Mouse (Mus musculus): Measurements from ENCODE around the gene Scamp2. TPM values are rescaled to one million over a fixed set of nuclear protein-coding genes. Genes with fewer than 3 reads are reported as not detected.
A peak's percentile ranks its signal among the peaks of the same experiment; 100 is the strongest.

The Scamp2 gene
- not detected in 2 replicates for polyA plus RNA-seq (2012; ENCODE audit: insufficient read depth, insufficient read length, low replicate concordance, missing spikeins)

DNA sequence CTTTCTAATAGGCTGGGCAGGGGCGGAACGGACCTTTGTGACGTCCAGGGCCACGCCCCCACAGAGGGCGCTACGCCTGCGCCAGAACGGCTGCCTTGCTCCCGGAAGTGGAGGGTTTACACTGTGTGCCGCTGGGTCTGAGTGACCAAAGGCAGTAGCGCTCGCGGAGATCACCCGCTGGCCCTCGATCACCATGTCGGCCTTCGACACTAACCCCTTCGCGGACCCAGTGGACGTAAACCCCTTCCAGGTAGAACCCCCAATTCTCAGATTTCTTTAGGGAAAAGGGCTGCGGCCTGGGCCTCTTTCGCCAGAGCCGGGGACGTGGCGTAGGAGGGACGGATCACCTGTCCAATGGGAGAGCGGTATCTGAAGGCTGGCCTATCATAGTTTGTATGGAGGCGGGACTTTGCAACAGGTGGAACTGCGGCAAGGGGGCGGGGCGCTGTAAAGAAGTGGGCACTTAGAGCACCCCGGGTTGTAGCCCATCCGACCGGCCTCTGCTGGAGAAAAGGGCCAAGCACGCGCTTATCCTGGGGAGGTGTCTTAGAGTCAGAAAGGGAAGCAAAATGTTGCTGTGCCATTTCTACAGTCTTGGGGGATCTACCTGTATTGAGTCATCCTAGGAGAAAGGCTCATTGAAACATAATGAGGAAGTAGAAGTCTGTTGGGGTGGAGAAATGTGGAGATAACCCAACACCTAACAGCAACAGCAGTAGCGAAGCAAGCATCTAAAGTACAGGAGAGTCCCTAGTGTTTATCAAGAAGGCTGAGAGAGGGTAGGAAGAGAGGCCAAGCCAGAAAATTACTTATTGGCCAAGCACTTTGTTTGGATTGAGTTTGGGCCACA, at the start of gene Scamp2:
Gene Scamp2 (plus strand): TSS at position 83 of the 850 bp plus-strand sequence.
- 1% methylated on average over 37 of the region's 37 CpGs for WGBS
- TF ChIP-seq CTCF (IDR thresholded peaks at IDR 0.05; ENCODE audit: insufficient read depth, low read depth, low read length): no peak
- TF ChIP-seq POLR2A (IDR thresholded peaks at IDR 0.05; ENCODE audit: insufficient read depth, low read depth, low read length): peak; percentile 57; the same call in 1 of the 2 replicates
- Histone ChIP-seq H3K27ac (ENCODE audit: insufficient read depth, low read depth, low read length) (peak within 1 kb of the TSS; percentile 72), H3K4me3 (ENCODE audit: insufficient read depth, low read depth, low read length) (peak within 1 kb of the TSS; percentile 65), H3K4me1 (ENCODE audit: control insufficient read depth, insufficient read depth, low read length) (peaks cover 16% of the 10 kb centered on the region)

DNA sequence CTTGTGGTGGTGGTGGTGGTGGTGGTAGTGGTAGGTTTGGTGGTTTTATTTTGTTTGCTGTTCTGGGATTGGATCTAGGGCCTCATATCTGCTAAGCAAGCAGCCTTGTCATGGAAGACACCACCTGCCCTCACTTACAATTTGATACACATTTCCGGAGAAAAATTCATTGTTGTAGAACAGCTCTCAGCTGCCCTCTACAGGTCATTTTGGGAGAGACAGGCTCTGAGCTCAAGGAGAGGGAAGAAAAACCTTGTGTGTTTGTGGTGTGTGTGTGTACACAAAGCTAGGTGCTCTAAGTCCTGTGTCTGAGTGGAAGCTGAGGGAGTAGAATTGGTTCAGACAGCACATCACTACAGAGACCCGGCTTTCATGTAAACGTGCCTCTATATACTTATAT, 43.6 kb upstream of the Scamp2 start:
- 11% methylated on average over 3 of the region's 3 CpGs for WGBS
- peak overlapping the region; percentile 13; the same call in 1 of the 2 replicates for H3K27ac ChIP-seq (ENCODE audit: insufficient read depth, low read depth, low read length)

DNA sequence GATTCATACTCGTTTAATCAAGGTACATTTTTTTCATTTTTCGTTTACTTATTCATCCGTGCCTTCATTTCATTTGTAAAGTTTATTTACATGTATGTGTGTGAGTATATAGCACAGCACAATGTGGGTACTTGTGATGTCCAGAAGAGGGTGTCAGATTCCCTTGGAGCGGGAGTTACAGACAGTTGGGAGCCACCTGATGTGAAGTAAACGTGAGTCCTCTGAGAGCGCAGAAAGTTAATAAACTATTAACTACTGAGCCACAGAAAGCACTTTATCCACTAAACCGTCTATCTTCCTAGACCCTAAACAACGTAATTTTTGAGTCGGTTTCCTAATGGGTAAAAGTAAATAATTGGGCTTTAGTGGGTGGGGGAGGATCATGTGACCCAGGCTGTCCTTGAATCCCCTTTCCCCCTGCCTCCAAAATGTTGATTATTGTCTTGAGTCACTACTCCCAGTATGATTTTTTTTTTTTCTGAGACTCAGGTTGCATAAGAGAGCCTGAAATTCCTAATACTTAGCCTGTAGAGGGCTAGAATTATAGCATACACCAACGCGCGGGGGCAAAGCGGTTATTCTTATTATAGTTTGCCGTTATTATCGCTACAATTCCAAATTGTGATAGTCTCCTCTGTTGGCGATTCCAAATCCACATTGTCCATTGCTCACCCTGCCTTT, 40.2 kb upstream of the Scamp2 start:
- WGBS: 20% methylated on average over 16 of the region's 16 CpGs
- H3K4me3 ChIP-seq (ENCODE audit: insufficient read depth, low read depth, low read length): peak overlapping the region; percentile 71
- H3K4me1 ChIP-seq (ENCODE audit: control insufficient read depth, insufficient read depth, low read length): peaks cover 5% of the 10 kb centered on the region
- peak overlapping the region; percentile 98 for H3K27ac ChIP-seq (ENCODE audit: insufficient read depth, low read depth, low read length)
- no peak for TF ChIP-seq CTCF (IDR thresholded peaks at IDR 0.05; ENCODE audit: insufficient read depth, low read depth, low read length)
- no peak for TF ChIP-seq POLR2A (IDR thresholded peaks at IDR 0.05; ENCODE audit: insufficient read depth, low read depth, low read length)

More for the DNA sequence above, 43.6 kb upstream of the Scamp2 start:
- H3K4me1 ChIP-seq (ENCODE audit: control insufficient read depth, insufficient read depth, low read length): peaks cover 2% of the 10 kb centered on the region; the same call in 1 of the 2 replicates
- no peak overlapping the region for H3K4me3 ChIP-seq (ENCODE audit: insufficient read depth, low read depth, low read length)
- TF ChIP-seq CTCF (IDR thresholded peaks at IDR 0.05; ENCODE audit: insufficient read depth, low read depth, low read length) (no peak), POLR2A (IDR thresholded peaks at IDR 0.05; ENCODE audit: insufficient read depth, low read depth, low read length) (no peak)

DNA sequence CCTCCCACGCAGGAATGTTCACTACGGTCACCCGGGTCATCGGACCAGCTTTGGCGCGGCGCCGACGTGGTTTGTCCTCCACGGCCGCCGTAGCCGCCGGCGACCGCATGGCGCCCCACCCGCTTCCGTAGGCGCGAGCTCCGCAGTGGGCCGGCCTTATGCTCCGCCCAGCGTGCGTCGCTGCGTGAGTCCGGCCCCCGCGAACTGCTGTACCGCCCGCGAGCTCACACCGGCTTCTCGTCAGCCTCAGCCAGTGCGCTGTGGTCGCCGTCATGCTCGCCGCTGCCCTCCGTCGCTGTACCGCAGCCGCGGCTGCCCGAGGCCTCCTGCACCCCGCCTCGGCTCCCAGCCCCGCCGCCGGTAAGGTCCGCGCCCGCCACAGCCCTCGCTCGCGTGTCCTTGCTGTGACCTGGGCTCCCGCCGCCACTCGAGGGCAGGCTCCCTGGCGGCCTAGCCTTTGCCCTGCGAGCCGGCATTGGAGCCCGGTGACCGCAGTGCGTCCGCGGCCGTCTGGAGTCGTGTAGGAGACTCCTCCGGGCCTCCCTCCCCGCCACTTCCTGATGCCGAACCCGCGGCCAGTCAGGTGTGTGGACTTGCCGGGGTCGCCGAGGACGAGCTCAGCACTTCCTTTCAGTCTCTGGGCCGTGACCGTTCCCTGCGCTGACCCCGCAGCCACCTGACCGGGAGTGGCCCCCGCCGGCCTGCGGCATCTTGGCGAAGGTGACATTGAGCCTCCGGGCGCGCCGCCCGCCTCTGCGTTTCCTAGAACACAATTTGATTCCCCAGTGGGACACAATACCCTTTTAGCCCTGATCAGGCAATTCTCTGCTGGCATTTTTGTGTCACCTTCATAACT, 39.5 kb upstream of the Scamp2 start, which contains the start of gene Cox5a:
Gene Cox5a (plus strand): TSS at position 219 of the 856 bp plus-strand sequence.
- under 1% methylated on average over 95 of the region's 95 CpGs for WGBS
- peak within 1 kb of the TSS; percentile 71 for H3K4me3 ChIP-seq (ENCODE audit: insufficient read depth, low read depth, low read length)
- H3K4me1 ChIP-seq (ENCODE audit: control insufficient read depth, insufficient read depth, low read length): peaks cover 5% of the 10 kb centered on the region
- peak; percentile 97 for TF ChIP-seq POLR2A (IDR thresholded peaks at IDR 0.05; ENCODE audit: insufficient read depth, low read depth, low read length)
- no peak for TF ChIP-seq CTCF (IDR thresholded peaks at IDR 0.05; ENCODE audit: insufficient read depth, low read depth, low read length)
- peak within 1 kb of the TSS; percentile 98 for H3K27ac ChIP-seq (ENCODE audit: insufficient read depth, low read depth, low read length)

DNA sequence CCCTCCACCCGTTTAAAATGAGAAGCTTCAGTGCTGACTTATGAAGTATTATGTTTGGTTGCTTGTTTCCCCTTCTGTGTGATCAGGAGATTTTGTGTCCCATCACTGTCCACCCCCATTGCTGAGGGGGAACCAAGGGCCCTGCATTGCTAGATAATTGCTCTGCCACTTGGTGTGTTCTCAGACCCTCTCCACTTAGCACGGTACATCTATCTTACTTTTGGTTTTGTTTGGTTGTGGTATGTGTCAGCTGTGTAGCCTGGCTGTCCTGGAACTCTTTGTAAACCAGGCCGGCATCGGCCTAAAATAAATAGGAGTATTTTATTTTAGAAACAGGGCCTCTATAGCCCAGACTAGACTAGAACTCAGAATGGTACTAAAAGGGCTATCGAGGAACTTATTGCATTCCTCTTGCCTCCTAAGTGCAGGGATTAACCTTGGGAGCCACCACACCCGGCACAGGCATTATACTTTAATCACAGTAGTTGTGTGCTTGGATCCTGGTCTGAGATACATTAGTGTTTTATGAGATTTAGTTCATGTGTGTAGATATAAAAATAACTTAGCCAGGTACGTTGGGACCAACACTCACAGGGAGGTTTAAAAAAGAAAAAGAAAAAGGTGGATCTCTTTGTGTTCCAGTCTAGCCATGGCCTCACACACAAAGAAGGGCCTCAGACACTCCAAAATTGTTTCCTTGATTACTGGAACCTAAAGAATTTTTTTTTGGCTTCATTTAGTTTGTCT, 38.5 kb upstream of the Scamp2 start:
- Histone ChIP-seq H3K4me3 (ENCODE audit: insufficient read depth, low read depth, low read length) (peak overlapping the region; percentile 71), H3K4me1 (ENCODE audit: control insufficient read depth, insufficient read depth, low read length) (peaks cover 3% of the 10 kb centered on the region), H3K27ac (ENCODE audit: insufficient read depth, low read depth, low read length) (peak overlapping the region; percentile 97; the same call in 1 of the 2 replicates)
- no peak for TF ChIP-seq CTCF (IDR thresholded peaks at IDR 0.05; ENCODE audit: insufficient read depth, low read depth, low read length)
- 9% methylated on average over 7 of the region's 7 CpGs for WGBS

DNA sequence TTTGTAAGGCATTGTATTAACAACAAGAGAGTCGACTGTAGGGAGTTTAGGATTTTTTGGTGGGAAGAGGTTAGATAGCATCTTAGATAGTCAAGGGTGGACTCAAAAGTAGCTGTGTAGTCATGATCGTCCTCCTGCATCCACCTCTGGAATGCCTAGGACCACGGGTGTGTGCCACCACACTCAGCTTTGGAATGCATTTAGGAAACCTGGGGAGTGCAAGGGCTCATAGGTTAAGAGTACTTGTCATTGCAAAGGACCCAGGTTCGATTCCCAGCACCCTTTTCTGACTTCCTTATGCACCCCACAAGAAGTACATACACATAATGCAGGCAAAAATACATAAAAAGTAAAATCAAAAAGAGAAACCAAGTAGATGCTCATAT, 37.9 kb upstream of the Scamp2 start:
- WGBS: 51% methylated on average over 4 of the region's 4 CpGs
- Histone ChIP-seq H3K4me1 (ENCODE audit: control insufficient read depth, insufficient read depth, low read length) (peaks cover 3% of the 10 kb centered on the region), H3K27ac (ENCODE audit: insufficient read depth, low read depth, low read length) (no peak overlapping the region), H3K4me3 (ENCODE audit: insufficient read depth, low read depth, low read length) (peak overlapping the region; percentile 23; the same call in 1 of the 2 replicates)
- TF ChIP-seq CTCF (IDR thresholded peaks at IDR 0.05; ENCODE audit: insufficient read depth, low read depth, low read length) (no peak), POLR2A (IDR thresholded peaks at IDR 0.05; ENCODE audit: insufficient read depth, low read depth, low read length) (no peak)

DNA sequence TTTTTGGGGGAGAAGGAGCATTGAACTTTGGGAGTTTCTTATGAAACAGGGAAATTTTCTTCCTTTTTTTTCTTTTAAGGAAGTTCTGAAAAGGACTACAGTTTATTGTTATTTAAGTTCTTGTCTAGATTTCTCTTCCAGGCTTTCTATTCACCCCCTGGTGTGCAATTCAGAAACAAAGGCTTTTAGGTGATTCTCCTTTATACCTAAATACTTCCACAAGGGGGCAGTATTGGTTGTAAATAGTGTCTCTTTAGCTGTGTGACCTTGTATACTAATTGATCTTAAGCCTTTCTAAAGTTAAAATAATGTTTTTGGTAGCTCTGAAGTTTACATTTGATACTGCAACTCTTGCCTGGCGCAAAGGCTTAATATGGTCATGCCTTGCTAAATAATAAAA, 37.0 kb upstream of the Scamp2 start:
- H3K27ac ChIP-seq (ENCODE audit: insufficient read depth, low read depth, low read length): no peak overlapping the region
- WGBS: 67% methylated on average over 1 of the region's 1 CpGs
- H3K4me3 ChIP-seq (ENCODE audit: insufficient read depth, low read depth, low read length): no peak overlapping the region
- peaks cover 5% of the 10 kb centered on the region for H3K4me1 ChIP-seq (ENCODE audit: control insufficient read depth, insufficient read depth, low read length)
- no peak for TF ChIP-seq POLR2A (IDR thresholded peaks at IDR 0.05; ENCODE audit: insufficient read depth, low read depth, low read length)
- no peak for TF ChIP-seq CTCF (IDR thresholded peaks at IDR 0.05; ENCODE audit: insufficient read depth, low read depth, low read length)

DNA sequence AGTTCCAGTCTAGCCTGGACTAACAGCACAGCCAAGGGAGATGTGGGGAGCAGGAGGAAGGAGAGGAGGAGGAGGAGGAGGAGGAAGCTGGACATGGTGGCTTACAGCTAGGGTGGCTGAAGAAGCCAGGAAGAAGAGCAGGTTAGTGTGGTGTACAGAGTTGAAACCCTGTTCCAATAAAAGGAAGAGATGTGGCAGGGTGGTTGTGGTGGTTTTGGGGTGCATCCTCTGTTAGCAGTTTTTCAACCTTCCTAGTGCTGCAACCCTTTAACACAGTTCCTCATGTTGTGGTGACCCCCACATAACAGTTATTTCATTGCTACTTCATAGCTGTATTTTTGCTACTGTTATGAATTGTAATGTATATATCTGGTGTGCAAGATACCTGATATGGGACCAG, 36.3 kb upstream of the Scamp2 start:
- peak overlapping the region; percentile 21 for H3K4me3 ChIP-seq (ENCODE audit: insufficient read depth, low read depth, low read length)
- peaks cover 5% of the 10 kb centered on the region for H3K4me1 ChIP-seq (ENCODE audit: control insufficient read depth, insufficient read depth, low read length)
- TF ChIP-seq POLR2A (IDR thresholded peaks at IDR 0.05; ENCODE audit: insufficient read depth, low read depth, low read length) (no peak), CTCF (IDR thresholded peaks at IDR 0.05; ENCODE audit: insufficient read depth, low read depth, low read length) (no peak)
- H3K27ac ChIP-seq (ENCODE audit: insufficient read depth, low read depth, low read length): no peak overlapping the region
